Mouse (Mus musculus) layer of hippocampus, postnatal 10 days (tissue): Measurements from ENCODE around the gene Zbtb7a. TPM values are rescaled to one million over a fixed set of nuclear protein-coding genes. Genes with fewer than 3 reads are reported as not detected.

Source experiments
- DNase-seq, 2 experiments: peaks; one replicate each; pipeline ENCODE4 v3.0.0; 2021; ENCODE audit warnings: low spot score in 2 of 2
- long read RNA-seq: library from polyadenylated mRNA; stranded (forward); transcript quantifications from one replicate; pipeline ENCODE4 v2.0.0, GENCODE M21; 2023
- total RNA-seq, 2 experiments: library from RNA; stranded (reverse); gene quantifications; 2 replicates each; pipeline ENCODE4 v1.2.3; 2021

Zbtb7a gene
- 10 to 100 TPM; 38.4 to 45.2 TPM for total RNA-seq
- long read RNA-seq, full-length matches to known transcripts = 2 of 31 reads
- long read RNA-seq, partial matches to known transcripts = 0 of 31 reads
- long read RNA-seq, other reads (novel, unspliced or antisense) = 29 of 31 reads

DNA sequence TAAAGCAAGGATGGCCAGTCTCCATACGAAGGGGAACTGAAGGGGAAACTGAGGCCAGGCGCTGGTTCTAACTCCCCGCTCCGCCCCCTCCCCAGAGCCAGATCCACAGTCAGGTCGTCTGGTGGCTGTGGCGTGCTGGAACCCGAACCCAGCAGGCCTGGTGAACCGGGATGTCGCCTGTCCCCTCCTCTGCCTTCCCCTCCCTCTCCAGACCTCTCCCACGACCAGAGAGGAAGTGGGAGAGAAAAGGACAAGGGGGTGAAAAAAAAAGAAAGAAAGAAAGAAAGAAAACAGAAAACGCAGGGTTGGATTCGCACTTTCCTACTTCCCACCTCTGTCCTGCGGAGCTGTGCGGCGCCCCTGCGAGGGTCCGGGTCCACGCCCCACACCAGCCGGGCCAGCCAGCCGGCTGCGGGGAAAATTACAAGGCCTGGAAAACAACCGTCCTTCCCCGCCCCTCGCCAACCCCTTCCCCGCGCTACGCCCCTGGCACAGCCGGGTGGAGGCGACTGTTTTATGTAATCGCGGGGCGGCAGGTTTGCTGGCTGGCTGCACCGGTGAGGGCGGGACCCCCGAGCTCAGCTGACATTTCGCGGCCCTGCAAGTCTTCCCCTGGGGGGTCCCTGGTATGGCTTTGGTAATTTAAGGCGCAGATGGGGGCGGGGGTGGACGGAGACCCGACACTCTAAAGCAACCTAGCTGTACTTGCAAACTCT lies at the start of gene Zbtb7a:
Gene Zbtb7a, plus strand, starts transcription at position 255 of the 716 bp plus-strand sequence.
- peak in 1 of 2 experiments; percentile 49 for DNase-seq

DNA sequence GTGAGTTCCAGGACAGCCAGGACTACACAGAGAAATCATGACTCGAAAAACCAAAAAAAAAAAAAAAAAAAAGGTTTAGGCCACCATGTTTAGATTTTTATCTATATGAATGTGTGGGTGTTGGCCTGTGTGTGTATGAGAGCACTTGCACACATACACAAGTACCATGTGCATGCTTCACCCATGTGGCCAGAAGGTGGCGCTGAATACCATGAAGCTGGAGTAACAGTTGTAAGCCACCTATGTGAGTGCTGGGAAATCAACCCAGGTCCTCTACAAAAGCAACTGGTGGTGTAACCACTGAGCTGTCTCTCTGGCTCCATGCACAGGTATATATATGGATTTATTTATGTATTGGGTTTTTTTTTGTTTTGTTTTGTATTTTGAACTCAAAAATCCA lies 48.0 kb upstream of the Zbtb7a start:
- no peak for DNase-seq

- DNase-seq = peak in 1 of 2 experiments; percentile 45
Measured at GRCm38 (mm10) chr10:81089216-81089615, 45.8 kb upstream of the Zbtb7a start.

DNA sequence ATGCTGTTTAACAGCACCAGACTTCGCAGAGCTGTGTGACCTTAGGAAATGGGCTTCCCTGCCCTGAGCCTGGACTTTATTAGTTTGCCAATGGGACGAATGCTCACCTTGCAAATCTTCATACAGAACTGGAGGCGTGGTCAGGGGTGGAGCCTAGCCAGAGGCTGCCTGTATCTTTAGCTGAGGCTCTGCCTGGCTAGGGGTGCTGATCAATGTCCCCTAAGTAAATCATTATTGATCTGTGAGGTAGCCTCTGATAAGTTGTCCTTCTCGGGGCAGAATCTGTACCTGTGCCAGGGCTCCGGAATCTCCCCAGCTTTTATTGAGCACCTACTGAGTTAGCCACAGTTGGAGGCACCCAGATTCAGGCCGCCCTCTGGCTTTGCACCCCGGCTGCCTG lies 44.4 kb upstream of the Zbtb7a start:
- no peak for DNase-seq

DNA sequence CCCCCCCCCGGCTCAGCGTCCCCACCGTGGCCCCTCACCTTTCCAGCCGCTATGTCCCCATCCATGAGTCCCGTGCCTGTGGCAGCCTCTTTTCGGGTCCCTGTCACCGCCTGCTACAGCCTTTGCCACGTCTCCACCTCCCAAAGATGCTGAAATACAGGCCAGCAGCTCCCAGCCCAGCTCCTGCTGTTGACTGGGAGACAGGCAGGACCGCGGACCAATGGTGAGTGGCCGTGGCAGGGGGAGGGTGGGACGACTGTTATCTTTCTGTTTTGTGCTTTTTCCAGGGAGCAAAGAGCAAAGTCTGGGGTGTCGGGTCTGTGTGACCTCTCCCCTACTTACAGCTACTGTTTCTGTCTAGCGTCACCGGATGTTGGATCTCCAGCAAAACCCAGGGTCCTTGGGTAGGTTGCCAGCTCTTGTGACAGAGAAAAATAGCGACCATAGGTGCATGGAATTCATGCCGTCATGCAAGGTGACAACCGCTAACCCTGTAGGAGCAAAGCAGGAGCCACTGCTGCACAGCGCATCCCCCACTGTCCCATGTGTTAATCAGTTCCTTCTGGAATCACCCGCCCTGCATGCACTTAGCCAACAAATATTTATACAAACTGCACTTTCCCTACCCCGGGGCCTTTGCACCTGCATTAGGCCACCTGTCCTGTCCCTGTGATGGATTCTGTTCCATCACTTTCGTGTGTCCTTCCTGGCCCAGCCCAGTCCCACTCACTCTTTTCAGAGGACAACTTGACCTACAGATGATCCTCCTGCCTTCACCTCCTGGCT lies 42.4 kb upstream of the Zbtb7a start:
- peak in 1 of 2 experiments; percentile 41 for DNase-seq

DNA sequence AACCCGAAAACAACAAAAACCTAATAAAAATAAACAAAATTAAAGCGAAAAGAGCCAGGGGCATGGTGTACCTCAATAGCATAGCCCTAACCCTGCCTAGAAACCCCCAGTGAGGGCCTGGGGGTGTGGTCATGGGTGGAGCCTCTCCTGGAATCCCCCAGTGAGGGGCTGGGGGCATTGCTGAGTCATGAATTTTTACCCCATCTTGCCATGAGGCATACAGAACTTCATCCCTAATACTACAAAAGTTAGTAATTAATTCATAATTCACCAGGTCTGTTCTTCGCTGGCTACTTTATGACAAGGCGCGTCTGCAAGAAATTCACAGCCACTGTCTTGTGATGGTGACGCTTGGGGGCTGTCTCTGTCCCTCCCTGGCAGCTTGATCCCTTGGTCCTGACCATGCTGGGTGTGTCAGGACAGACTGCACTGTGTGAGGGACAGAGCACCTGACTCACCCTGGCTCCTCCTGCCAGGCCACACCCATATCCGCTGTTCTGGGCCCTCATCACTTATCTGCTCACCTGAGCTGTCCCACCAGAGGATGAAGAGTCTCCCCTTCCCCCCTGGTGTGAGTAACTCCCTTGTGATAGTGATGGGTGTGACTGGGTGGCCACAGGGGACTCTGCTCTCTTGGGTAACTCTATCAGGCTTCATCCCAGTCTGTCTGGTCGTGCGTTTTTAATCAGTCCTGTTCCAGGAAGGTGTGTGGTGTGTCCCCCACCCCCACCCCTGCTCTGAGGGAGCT lies 39.9 kb upstream of the Zbtb7a start:
- DNase-seq = no peak

DNA sequence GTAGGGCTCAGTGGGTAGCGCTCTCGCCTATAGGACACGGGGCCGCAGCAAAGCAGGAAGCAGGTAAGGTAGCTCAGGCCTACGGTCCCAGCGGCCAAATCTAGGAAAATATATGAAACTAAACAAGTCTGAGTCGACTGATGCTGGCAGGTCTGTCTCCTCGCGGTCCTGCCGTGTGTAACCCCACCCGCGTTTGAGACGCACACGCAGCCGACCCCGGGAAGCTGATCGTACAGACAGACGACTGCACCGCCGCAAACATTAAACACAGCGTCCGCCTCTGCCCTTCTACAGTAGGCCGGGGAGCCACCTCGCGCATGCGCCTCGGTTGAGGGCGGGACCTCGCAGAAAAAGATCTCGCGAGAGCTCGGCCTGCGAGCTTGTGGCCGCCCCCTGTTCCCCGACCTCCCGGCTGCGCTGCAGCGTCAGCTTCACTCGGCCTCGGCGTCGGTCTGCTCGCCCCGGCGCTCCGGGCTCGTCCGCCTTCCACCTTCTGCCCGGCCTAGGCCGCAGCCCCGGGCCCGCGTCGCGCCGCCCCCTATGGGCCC lies 29.4 kb upstream of the Zbtb7a start, which contains the start of gene Map2k2:
Gene Map2k2, plus strand, starts transcription at position 351 of the 548 bp plus-strand sequence.
- DNase-seq = peak; percentile 98

- peak; percentile 88 to 89 for DNase-seq
Measured at GRCm38 (mm10) chr10:81106113-81106721, 28.8 kb upstream of the Zbtb7a start.

- DNase-seq = no peak
Measured at GRCm38 (mm10) chr10:81112946-81113345, 22.1 kb upstream of the Zbtb7a start.

DNA sequence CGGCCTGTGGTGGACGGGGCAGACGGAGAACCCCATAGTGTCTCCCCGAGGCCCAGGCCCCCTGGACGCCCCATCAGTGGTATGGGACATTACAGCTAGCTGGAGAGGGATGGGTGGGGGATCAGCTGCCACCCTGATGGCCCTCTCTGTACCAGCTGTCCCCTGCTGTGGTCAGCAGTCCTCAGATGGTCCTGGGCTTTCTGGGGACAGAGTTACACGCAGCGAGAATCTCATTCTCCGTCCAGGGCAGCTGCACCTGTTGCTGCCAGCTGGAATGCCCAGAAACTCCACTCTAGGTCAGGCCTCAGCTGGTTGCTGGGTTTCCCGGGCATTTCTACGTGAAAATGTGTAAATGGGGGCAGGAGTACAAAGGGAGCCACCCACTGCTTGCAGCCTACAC lies 15.4 kb upstream of the Zbtb7a start:
- no peak for DNase-seq

- DNase-seq = no peak
Measured at GRCm38 (mm10) chr10:81120650-81121049, 14.4 kb upstream of the Zbtb7a start.

DNA sequence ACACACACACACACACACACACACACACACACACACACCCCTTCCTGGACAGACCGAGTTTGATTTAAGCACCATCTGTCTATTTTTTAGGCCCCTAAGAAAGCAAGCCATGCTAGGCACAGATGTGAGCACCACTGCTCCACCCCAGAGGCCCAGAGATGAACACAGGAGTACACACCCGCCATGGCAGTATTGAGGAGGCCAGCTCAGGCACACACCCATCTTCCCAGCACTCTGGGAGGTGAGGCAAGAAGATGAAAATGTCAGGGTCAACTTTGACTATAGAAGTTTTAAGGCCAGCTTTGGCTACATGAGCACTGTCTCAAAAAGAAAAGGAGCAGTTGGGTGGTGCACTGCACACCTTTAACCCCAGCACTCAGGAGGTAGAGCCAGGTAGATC lies 12.1 kb upstream of the Zbtb7a start:
- DNase-seq = no peak

GRCm38 (mm10) chr10:81123500-81123899 lies 11.5 kb upstream of the Zbtb7a start:
- DNase-seq = no peak

- DNase-seq = peak in 1 of 2 experiments; percentile 50
Measured at GRCm38 (mm10) chr10:81134181-81134587, 836 bp upstream of the Zbtb7a start.

DNA sequence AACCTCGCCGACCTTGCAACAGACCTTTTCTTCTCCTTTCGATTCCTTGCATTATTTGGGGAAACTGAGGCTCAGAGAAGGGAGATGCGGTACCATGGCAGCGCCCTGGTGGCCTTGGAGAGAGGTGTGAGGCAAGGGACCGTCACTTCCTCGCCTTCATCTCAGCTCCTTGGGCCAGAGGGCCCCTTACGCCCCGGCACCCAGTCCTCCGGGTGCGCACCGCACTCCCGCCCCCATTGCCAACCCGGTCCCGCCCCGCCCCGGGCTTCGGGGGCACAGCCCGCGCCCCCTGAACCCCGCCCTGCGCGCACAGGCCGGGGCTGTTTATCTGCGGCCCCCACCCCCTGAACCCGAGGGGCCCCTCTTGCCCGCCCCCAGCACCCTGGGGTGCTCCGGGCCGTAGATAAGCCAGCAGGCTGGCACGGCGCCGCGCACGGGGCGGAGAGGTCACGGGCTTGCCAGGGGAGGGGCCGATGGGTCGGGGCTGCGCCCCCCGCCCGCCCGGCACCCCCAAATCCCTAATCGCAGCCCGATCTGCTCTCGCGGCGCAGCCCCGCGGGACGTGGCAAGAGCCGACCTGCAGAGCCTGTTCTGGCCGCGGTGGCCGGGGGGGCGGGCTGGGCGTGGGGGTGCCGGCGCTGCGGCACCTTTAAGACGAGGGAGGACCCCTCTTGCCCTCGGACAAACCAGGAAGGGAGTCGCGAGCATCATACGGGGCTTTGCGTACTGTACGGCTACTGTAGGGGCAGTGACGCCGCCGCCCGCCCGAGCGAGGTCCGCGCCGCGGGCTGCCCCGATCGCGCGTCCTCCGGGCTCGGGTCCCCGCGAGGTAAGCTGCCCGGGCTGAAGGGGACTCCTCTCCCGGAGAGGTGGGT lies 1.0 kb downstream of the Zbtb7a start:
- peak; percentile 68 to 77 for DNase-seq

DNA sequence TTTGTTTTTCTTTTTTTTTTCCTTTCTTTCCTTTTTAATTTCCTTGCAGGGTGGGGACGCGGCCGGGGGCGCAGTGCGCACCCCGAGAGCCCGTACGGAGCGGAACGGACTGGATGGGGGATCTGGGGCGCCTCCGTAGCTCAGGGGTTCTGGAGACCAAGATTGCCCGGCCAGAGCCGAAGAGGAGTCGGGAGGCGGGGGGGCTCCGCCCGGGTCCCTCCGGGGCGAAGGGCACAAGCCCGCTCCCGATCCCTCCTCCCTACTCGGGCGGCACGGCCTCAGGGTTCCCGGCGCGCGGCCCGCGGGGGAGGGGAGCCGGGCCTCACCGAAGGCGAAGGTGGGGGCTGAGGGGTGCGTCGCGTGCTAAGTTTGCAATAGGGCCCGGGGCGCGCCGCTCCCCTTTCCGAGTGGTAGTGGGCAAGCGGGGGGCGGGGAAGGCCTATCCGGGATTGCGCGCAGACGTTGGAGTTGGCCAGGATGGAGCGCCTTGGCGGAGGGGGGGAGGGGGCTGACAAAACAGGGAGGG lies 1.7 kb downstream of the Zbtb7a start:
- DNase-seq = peak; percentile 84 to 90

GRCm38 (mm10) chr10:81137252-81138130 lies 2.5 kb downstream of the Zbtb7a start:
- peak; percentile 100 for DNase-seq

- DNase-seq = peak; percentile 58 to 70
Measured at GRCm38 (mm10) chr10:81138131-81138782, 3.2 kb downstream of the Zbtb7a start.
